Mouse (Mus musculus) liver, embryonic 15.5 days (tissue): ENCODE measurements around the gene Wnt2. TPM values are rescaled to one million over a fixed set of nuclear protein-coding genes. Genes with fewer than 3 reads are reported as not detected.

ENCODE experiments used
- ATAC-seq: fragments of 200-750 bp; cut with Nextera tagmentation; 2 replicates; pipeline ENCODE4 v1.8.0; 2017; ENCODE audit warnings: moderate number of reproducible peaks, mild to moderate bottlenecking, moderate library complexity; ENCODE audit not compliant: insufficient read depth
- H3K27ac ChIP-seq: fragments of 300-500 bp; sonication (generic); replicated peaks from 2 replicates; pipeline ENCODE4 v1.5.1; 2015; ENCODE audit warnings: mild to moderate bottlenecking, inconsistent platforms
- H3K27me3 ChIP-seq: fragments of 300-500 bp; sonication (generic); 2 replicates; pipeline ENCODE4 v1.6.1; 2015; ENCODE audit warnings: mild to moderate bottlenecking, inconsistent platforms
- H3K36me3 ChIP-seq: fragments of 300-500 bp; sonication (generic); replicated peaks from 2 replicates; pipeline ENCODE4 v1.6.1; 2015; ENCODE audit warnings: moderate library complexity, mild to moderate bottlenecking, inconsistent platforms
- H3K4me1 ChIP-seq: fragments of 300-500 bp; sonication (generic); replicated peaks from 2 replicates; pipeline ENCODE4 v1.6.1; 2015; ENCODE audit warnings: inconsistent platforms
- H3K4me2 ChIP-seq: fragments of 300-500 bp; sonication (generic); 2 replicates; pipeline ENCODE4 v1.6.1; 2015; ENCODE audit warnings: moderate library complexity, mild to moderate bottlenecking, inconsistent platforms
- H3K4me3 ChIP-seq: fragments of 300-500 bp; sonication (generic); replicated peaks from 2 replicates; pipeline ENCODE4 v1.5.1; 2015; ENCODE audit warnings: mild to moderate bottlenecking, inconsistent platforms
- H3K9ac ChIP-seq: fragments of 300-500 bp; sonication (generic); 2 replicates; pipeline ENCODE4 v1.6.1; 2015; ENCODE audit warnings: moderate library complexity, mild to moderate bottlenecking, inconsistent platforms
- H3K9me3 ChIP-seq: fragments of 300-500 bp; sonication (generic); replicated peaks from 2 replicates; pipeline ENCODE4 v1.6.1; 2016; ENCODE audit warnings: inconsistent platforms
- WGBS: fragments of 180-500 bp; shearing (Covaris S2); methylation state at CpG from one replicate; pipeline ENCODE4 v1.1.7; 2015; ENCODE audit warnings: mixed read lengths; ENCODE audit not compliant: insufficient replicate concordance; 5-methylcytosine and 5-hydroxymethylcytosine counted together
- polyA plus RNA-seq: library from polyadenylated mRNA; unstranded; fragments of >200 nt; fragmentation: Nextera tagmentation; extraction: Ambion mirVana; gene quantifications from 2 replicates; pipeline ENCODE4 v1.2.1, GENCODE M21; 2015

Wnt2 gene
- 1.6 and 1.9 TPM in 2 replicates for polyA plus RNA-seq

DNA sequence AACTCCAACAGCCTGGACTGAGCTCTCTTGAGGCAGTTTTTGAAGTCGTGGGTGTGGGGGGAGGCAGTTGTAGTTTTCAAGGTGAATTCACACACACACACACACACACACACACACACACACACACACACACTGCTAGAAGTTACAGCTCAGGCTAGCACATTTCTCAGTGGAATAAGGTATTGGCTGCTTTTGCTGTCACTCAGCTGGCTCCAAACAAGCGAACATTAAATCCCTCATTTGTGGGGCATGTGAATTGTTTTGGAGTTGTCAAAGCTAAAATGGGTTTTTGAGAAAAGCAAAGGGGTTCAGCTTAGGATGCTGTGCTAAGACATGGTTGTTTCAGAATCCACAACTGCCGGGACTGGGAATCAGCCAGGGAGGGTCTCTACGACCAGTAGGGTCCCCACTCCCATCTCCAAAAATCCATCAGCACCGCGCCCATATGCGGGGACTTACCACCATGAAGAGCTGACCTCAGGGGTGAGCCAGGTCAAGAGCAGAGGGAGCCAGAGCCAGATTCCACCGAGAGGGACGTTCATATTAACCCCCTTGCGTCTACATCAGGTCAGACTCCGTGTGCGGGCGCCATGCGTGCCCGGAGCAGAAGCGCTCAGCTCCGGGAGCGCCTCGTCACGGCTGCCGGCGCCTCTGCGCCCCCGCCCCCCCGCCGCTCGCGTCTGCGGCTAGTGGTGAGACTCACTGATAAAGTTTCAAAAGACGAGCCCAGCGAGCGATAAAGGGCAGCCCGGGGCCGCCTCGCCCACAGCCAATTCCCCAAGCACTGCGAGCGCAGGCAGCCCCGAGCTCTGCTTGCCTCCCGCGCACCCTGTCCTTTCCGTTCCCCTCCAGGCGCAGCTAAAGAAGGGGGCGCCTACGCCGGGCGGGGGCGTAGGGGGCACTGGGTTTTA lies at the start of gene Wnt2:
TSS of gene Wnt2 (minus strand) at position 840 of the 911 bp plus-strand sequence.
- Histone ChIP-seq H3K4me2 (peak within 1 kb of the TSS; percentile 51), H3K9me3 (no peaks in the 10 kb centered on the region), H3K27me3 (peaks cover 53% of the 10 kb centered on the region), H3K4me3 (peak within 1 kb of the TSS; percentile 29), H3K36me3 (no peaks in the 10 kb centered on the region), H3K27ac (no peak within 1 kb of the TSS), H3K4me1 (peaks cover 8% of the 10 kb centered on the region), H3K9ac (no peak within 1 kb of the TSS)
- under 1% methylated on average over 47 of the region's 47 CpGs for WGBS
- ATAC-seq: peak; percentile 68

DNA sequence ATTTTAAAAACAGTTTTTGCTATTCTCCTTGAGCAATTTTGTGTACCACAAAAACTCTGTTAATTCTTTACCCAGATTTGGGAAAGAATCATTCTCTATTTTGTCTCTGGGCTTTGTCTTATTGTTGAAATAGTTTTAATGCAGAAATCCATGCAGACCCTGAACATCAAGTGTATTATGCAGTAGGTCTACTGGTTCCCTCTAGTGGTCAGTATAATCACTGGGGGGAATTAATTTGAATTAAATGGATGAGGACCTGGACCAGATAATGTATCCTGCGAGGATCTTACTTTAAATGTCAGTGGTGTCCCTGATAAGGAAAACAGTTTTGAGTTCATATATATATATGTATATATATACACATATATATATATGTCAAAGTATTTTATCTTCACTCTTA lies 48.2 kb upstream of the Wnt2 start:
- H3K4me3 ChIP-seq: no peak overlapping the region
- H3K27ac ChIP-seq: no peak overlapping the region
- WGBS: 13% methylated on average over 1 of the region's 1 CpGs
- H3K9me3 ChIP-seq: no peaks in the 10 kb centered on the region
- H3K9ac ChIP-seq: no peak overlapping the region
- no peak for ATAC-seq
- H3K27me3 ChIP-seq: no peaks in the 10 kb centered on the region
- H3K36me3 ChIP-seq: no peaks in the 10 kb centered on the region
- H3K4me1 ChIP-seq: no peaks in the 10 kb centered on the region
- H3K4me2 ChIP-seq: no peak overlapping the region

DNA sequence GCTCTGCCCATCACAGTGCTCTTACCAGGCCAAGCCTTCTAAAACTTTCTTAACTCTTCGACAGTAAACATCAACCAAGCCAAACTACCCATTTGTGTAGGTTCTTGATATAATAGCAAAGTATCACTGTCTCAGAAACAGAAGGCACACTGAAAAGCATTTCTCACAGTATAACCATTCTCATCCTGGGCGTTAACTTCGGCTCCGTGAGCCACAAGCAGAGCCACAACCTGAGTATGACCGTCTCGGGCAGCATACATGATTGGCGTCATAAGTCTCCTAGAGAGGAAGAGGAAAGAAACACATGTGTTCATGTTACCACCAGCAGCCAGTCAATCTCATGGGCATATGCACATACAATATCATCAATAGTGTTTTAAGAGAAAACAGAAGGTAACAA lies 46.6 kb upstream of the Wnt2 start:
- H3K27me3 ChIP-seq: no peaks in the 10 kb centered on the region
- ATAC-seq: no peak
- no peaks in the 10 kb centered on the region for H3K36me3 ChIP-seq
- no peak overlapping the region for H3K4me3 ChIP-seq
- no peak overlapping the region for H3K4me2 ChIP-seq
- no peak overlapping the region for H3K9ac ChIP-seq
- 47% methylated on average over 7 of the region's 7 CpGs for WGBS
- H3K9me3 ChIP-seq: no peaks in the 10 kb centered on the region
- H3K4me1 ChIP-seq: no peaks in the 10 kb centered on the region
- no peak overlapping the region for H3K27ac ChIP-seq

DNA sequence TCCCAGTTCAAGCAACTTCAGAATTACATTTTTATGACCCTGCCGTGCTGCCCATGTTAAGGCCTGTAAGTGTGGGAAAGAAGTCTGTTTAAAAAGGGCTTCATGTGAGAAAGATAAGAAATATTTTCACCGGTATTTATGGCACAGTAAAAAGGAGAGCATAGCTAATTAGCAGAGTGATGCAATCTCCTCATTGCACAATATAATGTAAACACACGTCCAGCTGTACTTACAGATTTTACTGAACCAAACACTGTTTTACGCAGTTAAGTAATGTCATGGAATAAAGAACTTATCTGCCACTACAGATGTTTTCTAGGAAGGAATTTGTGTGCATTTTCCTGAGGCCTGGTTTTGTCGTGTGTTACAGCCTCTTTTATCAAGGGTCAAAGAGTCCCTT lies 46.2 kb upstream of the Wnt2 start:
- Histone ChIP-seq H3K4me2 (no peak overlapping the region), H3K4me1 (no peaks in the 10 kb centered on the region), H3K9ac (no peak overlapping the region), H3K27ac (no peak overlapping the region), H3K4me3 (no peak overlapping the region), H3K27me3 (no peaks in the 10 kb centered on the region), H3K9me3 (no peaks in the 10 kb centered on the region), H3K36me3 (no peaks in the 10 kb centered on the region)
- ATAC-seq: no peak
- WGBS: 21% methylated on average over 5 of the region's 5 CpGs

DNA sequence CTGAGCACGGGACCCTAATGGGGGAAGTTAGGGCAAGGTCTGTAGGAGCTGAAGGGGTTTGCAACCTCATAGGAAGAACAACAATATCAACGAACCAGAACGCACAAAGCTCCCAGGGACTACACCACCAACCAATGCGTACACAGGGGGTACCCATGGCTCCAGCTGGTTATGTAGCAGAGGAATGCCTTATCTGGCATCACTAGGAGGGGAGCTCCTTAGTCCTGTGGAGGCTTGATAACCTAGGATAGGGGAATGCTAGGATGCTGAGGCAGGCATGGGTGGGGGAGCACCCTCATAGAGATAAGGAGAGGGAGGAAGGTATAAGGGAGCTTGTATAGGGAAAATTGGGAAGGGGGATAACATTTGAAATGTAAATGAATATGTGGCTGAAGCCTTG lies 27.5 kb upstream of the Wnt2 start:
- Histone ChIP-seq H3K36me3 (no peaks in the 10 kb centered on the region), H3K4me1 (no peaks in the 10 kb centered on the region), H3K4me2 (no peak overlapping the region), H3K27me3 (no peaks in the 10 kb centered on the region), H3K27ac (no peak overlapping the region), H3K9me3 (no peaks in the 10 kb centered on the region), H3K4me3 (no peak overlapping the region), H3K9ac (no peak overlapping the region)
- ATAC-seq: no peak
- 52% methylated on average over 4 of the region's 4 CpGs for WGBS

DNA sequence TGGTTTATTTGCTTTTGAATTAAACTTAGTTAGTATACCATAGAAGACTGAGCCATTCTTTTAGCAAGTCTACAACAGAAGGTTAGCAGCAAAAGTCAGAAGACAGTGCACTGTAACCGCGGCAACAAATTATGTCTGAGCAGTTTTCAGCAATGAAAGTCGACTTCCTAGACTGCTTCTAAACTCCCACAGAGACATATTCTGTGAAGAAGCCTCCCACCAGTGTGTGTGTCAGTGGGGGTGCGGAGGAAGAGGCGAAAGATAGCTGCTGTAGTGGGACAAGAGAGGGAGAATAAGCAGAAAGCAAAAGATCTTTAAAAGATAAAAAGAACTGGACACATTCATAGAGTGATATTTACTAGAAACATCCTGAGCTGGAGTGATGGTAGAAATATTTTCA lies 21.3 kb upstream of the Wnt2 start:
- 62% methylated on average over 5 of the region's 5 CpGs for WGBS
- H3K4me2 ChIP-seq: no peak overlapping the region
- H3K4me3 ChIP-seq: no peak overlapping the region
- no peaks in the 10 kb centered on the region for H3K36me3 ChIP-seq
- H3K9ac ChIP-seq: no peak overlapping the region
- no peak for ATAC-seq
- no peaks in the 10 kb centered on the region for H3K4me1 ChIP-seq
- H3K27ac ChIP-seq: no peak overlapping the region
- H3K9me3 ChIP-seq: no peaks in the 10 kb centered on the region
- H3K27me3 ChIP-seq: no peaks in the 10 kb centered on the region

DNA sequence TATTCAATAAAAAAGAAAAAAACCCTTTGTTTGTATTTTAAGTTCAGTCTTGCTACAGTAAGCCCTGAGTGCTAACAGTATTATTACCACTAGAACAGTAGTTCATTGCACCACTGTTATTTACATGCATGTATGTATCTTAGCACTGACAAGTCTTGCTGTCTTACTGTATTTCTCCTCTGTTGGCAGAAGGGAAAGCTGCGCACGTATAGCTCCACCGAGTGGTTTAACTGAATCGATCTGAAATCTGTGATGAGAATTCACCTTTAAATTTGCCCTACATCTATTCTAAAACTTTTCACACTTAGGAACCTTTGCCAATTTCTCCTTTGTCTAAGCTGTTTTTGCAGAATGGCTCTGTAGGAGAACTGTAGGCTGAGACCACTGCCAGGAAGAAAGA lies 13.9 kb upstream of the Wnt2 start:
- Histone ChIP-seq H3K9me3 (no peaks in the 10 kb centered on the region), H3K4me1 (no peaks in the 10 kb centered on the region)
- 75% methylated on average over 4 of the region's 4 CpGs for WGBS

DNA sequence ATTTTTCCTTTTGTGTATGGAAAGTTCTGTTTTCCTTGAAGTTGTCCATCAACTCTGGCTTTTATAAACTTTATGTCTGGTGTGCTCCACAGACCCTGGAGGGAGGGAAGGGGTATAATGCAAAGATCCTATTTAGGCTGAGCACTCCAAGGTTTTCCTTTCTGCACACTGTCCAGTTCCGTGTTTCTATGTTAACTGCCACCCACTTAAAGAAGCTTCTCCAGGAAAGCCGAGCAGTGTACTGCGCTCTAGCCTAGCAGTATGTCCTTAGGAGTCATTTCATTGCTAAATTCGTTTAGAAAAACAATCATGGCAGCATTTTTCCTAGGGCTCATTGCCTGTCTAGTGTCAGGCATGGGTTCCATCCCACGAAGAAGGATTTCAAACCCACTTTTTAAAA lies 12.8 kb upstream of the Wnt2 start:
- Histone ChIP-seq H3K36me3 (no peaks in the 10 kb centered on the region), H3K4me1 (no peaks in the 10 kb centered on the region), H3K27ac (no peak overlapping the region), H3K9ac (no peak overlapping the region), H3K4me2 (no peak overlapping the region), H3K27me3 (no peaks in the 10 kb centered on the region), H3K9me3 (no peaks in the 10 kb centered on the region), H3K4me3 (no peak overlapping the region)
- ATAC-seq: no peak
- WGBS: 62% methylated on average over 5 of the region's 5 CpGs

More for the DNA sequence above, 13.9 kb upstream of the Wnt2 start:
- Histone ChIP-seq H3K9ac (no peak overlapping the region), H3K4me2 (no peak overlapping the region), H3K27ac (no peak overlapping the region), H3K36me3 (no peaks in the 10 kb centered on the region), H3K27me3 (no peaks in the 10 kb centered on the region), H3K4me3 (no peak overlapping the region)
- no peak for ATAC-seq

DNA sequence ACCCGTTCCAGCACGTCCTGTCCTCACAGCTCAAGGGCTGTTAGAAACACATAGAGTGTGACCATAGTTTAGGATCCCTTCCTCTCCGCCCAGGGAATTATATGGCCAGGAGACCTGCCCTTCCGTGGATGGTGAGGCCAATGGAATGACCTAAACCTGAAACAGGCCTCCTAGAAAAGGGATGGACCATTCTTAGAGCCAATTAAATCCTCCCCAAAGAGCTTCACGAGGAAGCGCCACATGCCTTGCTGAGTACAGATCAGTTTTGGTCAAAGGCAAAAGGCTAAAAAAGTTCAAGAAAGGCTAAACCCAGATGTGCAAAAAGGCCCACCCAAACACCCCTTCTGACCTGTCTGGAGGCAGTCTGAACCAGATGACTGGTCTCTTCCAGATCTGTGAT lies 1.9 kb upstream of the Wnt2 start:
- Histone ChIP-seq H3K9me3 (no peaks in the 10 kb centered on the region), H3K4me1 (peaks cover 8% of the 10 kb centered on the region), H3K4me2 (no peak overlapping the region), H3K4me3 (no peak overlapping the region), H3K36me3 (no peaks in the 10 kb centered on the region), H3K9ac (no peak overlapping the region), H3K27ac (no peak overlapping the region), H3K27me3 (peaks cover 53% of the 10 kb centered on the region)
- WGBS: 19% methylated on average over 6 of the region's 6 CpGs
- no peak for ATAC-seq

DNA sequence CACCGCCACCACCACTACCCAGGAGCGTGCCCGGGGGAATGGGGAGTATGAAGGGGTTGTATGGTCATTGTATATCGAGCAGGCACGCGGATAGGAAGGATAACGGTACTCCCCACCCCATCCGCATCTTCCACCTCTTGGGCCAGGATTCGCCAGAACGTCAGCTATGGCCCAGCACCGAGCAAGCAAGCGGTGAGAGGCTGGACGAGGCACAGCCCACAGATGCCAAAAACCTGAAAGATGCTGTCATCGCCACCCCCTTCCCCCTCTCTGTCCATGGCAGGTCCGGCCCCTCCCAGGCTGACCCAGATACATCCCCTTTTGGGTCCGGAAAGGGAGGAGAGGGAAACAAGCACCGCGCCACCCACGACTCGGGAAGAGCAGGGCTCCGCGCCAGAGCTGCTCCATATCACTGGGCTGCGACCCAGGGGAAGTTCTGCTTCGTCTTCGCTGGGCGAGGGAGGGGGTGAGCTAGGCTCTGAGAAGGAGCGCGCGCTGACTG lies 1.2 kb upstream of the Wnt2 start:
- peak; percentile 25; the same call in 1 of the 2 replicates for ATAC-seq
- H3K9ac ChIP-seq: no peak overlapping the region

DNA sequence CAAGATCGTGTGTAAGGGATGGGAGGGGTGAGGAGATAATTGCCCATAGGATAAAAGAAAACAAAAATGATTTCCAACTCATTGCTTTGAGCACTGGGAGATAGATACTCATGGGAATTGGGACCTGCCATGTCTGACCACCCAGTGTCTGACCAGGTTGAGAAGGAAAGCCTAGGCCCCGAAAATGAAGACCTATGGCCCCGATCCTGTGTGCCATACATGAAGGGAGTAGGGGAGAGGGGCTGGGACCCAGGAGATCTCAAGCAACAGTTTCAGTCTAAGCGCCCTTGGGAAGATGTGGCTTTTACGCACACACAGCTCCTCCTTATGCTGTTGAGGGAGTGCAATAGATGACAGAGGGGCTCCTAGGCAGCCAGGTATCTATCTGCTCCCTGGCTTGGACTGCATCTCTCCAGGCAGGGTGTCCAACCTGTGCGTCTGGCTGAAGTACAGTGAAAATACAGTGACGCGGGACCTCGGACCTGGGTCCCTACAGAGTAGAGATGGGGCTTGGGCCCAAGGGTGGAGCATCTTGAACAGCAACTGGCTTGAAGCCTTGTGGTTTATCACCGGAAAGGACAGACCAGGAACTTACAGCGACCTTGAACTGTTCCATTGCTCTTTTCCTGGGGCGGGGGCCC lies 603 bp upstream of the Wnt2 start:
- Histone ChIP-seq H3K9ac (no peak overlapping the region), H3K9me3 (no peaks in the 10 kb centered on the region), H3K4me3 (no peak overlapping the region; the same call in 1 of the 2 replicates), H3K36me3 (no peaks in the 10 kb centered on the region), H3K4me1 (peaks cover 8% of the 10 kb centered on the region), H3K27me3 (peaks cover 53% of the 10 kb centered on the region), H3K27ac (no peak overlapping the region), H3K4me2 (peak overlapping the region; percentile 51)
- ATAC-seq: no peak
- 5% methylated on average over 12 of the region's 12 CpGs for WGBS

More for the DNA sequence above, 1.2 kb upstream of the Wnt2 start:
- H3K4me2 ChIP-seq: peak overlapping the region; percentile 51
- H3K27me3 ChIP-seq: peaks cover 53% of the 10 kb centered on the region
- H3K27ac ChIP-seq: no peak overlapping the region
- H3K4me1 ChIP-seq: peaks cover 8% of the 10 kb centered on the region
- peak overlapping the region; percentile 29 for H3K4me3 ChIP-seq
- H3K9me3 ChIP-seq: no peaks in the 10 kb centered on the region
- 3% methylated on average over 29 of the region's 29 CpGs for WGBS
- H3K36me3 ChIP-seq: no peaks in the 10 kb centered on the region
